Comparison of ENCODE assay signal across 8 mouse cellular contexts in the genomic region with DNA sequence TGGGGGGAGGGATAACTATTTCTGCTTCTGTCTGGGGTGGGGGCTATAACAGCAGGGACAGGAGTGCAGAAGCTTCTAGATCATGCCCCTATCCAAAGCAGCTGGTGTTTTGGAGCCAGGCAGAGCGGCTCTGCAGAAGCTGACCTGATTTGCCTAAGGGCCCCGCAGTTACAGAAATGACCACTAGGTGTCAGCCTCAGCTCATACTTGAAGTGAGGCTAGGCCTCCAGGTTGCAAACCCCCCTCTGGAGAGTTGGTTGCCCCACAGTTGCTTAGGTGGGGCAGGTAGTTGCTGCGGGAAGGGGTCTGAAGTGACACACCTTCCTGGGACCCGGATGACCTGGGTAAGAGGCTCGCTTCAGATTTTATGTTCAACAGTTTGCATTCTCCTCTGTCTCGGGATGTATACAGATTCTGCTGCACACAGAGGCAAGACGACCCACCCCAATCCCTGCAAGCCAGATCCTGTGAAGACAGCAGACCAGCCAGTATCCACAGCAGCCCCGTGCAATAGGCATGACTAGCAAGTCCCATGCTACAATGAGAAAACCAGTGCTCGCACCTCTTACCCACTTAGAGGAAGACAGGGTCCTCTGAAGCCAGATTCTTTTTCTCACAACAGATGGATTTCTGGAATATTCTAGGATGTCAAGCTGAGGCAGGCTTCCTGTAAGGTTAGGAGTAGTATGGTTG. TPM values are rescaled to one million over a fixed set of nuclear protein-coding genes. Genes with fewer than 3 reads are reported as not detected.
DNase-seq lines count a peak whose midpoint lies in the region; ATAC-seq and TF ChIP-seq lines count a peak whose summit lies in the region.

No protein-coding gene starts in this region.

- H3K9ac ChIP-seq in kidney, embryonic 15.5 days = no peak overlapping the region
- H3K9ac ChIP-seq in hindbrain, postnatal 0 days (replicated peaks; ENCODE audit: low read length) = no peak overlapping the region
- H3K9ac ChIP-seq in limb, embryonic 11.5 days (ENCODE audit: low read length) = no peak overlapping the region
- no peak overlapping the region for H3K9ac ChIP-seq in neural tube, embryonic 11.5 days (ENCODE audit: low read length)
- H3K9ac ChIP-seq in stomach, embryonic 15.5 days = no peak overlapping the region

- ATAC-seq in kidney, embryonic 15.5 days (replicated peaks; ENCODE audit: low FRiP score) = no peak
- peak; percentile 48 for ATAC-seq in hindbrain, postnatal 0 days
- no peak for ATAC-seq in limb, embryonic 11.5 days (ENCODE audit: insufficient number of reproducible peaks, low FRiP score, low TSS enrichment, low read depth)
- no peak for ATAC-seq in neural tube, embryonic 11.5 days (ENCODE audit: insufficient read depth, low FRiP score, low TSS enrichment)
- ATAC-seq in stomach, embryonic 15.5 days (ENCODE audit: insufficient read depth, low FRiP score, low read depth) = no peak

- H3K27me3 ChIP-seq in kidney, embryonic 15.5 days = peaks cover 15% of the 10 kb centered on the region
- H3K27me3 ChIP-seq in hindbrain, postnatal 0 days (ENCODE audit: insufficient read depth, low read length) = no peaks in the 10 kb centered on the region
- H3K27me3 ChIP-seq in limb, embryonic 11.5 days (ENCODE audit: control insufficient read depth, insufficient read depth, low read length) = 0 out of 2 replicates have a peak, but pooled peaks cover 2% of the 10 kb centered on the region
- H3K27me3 ChIP-seq in neural tube, embryonic 11.5 days (ENCODE audit: control insufficient read depth, insufficient read depth, low read length) = peaks cover 3% of the 10 kb centered on the region; the same call in 1 of the 2 replicates
- H3K27me3 ChIP-seq in stomach, embryonic 15.5 days (replicated peaks) = 0 out of 2 replicates have a peak, but pooled peaks cover 4% of the 10 kb centered on the region

- H3K36me3 ChIP-seq in kidney, embryonic 15.5 days = no peaks in the 10 kb centered on the region
- H3K36me3 ChIP-seq in hindbrain, postnatal 0 days (ENCODE audit: insufficient read depth, low read length) = no peaks in the 10 kb centered on the region
- no peaks in the 10 kb centered on the region for H3K36me3 ChIP-seq in limb, embryonic 11.5 days (ENCODE audit: control insufficient read depth, insufficient read depth, low read length)
- H3K36me3 ChIP-seq in neural tube, embryonic 11.5 days (ENCODE audit: control insufficient read depth, insufficient read depth, low read length) = no peaks in the 10 kb centered on the region
- H3K36me3 ChIP-seq in stomach, embryonic 15.5 days = no peaks in the 10 kb centered on the region

- no peaks in the 10 kb centered on the region for H3K9me3 ChIP-seq in kidney, embryonic 15.5 days (replicated peaks)
- no peaks in the 10 kb centered on the region for H3K9me3 ChIP-seq in hindbrain, postnatal 0 days (ENCODE audit: low read length)
- no peaks in the 10 kb centered on the region for H3K9me3 ChIP-seq in limb, embryonic 11.5 days (ENCODE audit: control insufficient read depth, low read length)
- H3K9me3 ChIP-seq in neural tube, embryonic 11.5 days (ENCODE audit: control insufficient read depth, low read length) = no peaks in the 10 kb centered on the region; the same call in 1 of the 2 replicates
- H3K9me3 ChIP-seq in stomach, embryonic 15.5 days = no peaks in the 10 kb centered on the region

- TF ChIP-seq CTCF in hindbrain, postnatal 0 days (IDR thresholded peaks at IDR 0.05; ENCODE audit: low read depth) = peak; percentile 95

- H3K4me3 ChIP-seq in kidney, embryonic 15.5 days (replicated peaks) = no peak overlapping the region
- no peak overlapping the region for H3K4me3 ChIP-seq in hindbrain, postnatal 0 days (ENCODE audit: low read length)
- no peak overlapping the region for H3K4me3 ChIP-seq in limb, embryonic 11.5 days (ENCODE audit: low read depth, low read length)
- no peak overlapping the region for H3K4me3 ChIP-seq in neural tube, embryonic 11.5 days (ENCODE audit: low read depth, low read length)
- H3K4me3 ChIP-seq in stomach, embryonic 15.5 days (replicated peaks) = no peak overlapping the region

- peak; percentile 70 for DNase-seq in kidney, adult 11 months
- DNase-seq in cerebellum, adult 9-11 months = peak; percentile 87
- peak; percentile 78 to 89 for DNase-seq in frontal cortex, postnatal 14 days (ENCODE audit: low spot score in 2 of 2)
- peak; percentile 94 for DNase-seq in hindbrain, postnatal 0 days (ENCODE audit: low spot score)
- peak; percentile 96 for DNase-seq in limb, embryonic 11.5 days (ENCODE audit: low spot score)
- peak; percentile 89 for DNase-seq in neural tube, embryonic 11.5 days (ENCODE audit: low spot score)

- peaks cover 56% of the 10 kb centered on the region for H3K4me1 ChIP-seq in kidney, embryonic 15.5 days
- H3K4me1 ChIP-seq in hindbrain, postnatal 0 days (ENCODE audit: insufficient read depth, low read length) = peaks cover 18% of the 10 kb centered on the region; the same call in 1 of the 2 replicates
- H3K4me1 ChIP-seq in limb, embryonic 11.5 days (ENCODE audit: control insufficient read depth, insufficient read depth, low read length) = peaks cover 38% of the 10 kb centered on the region
- H3K4me1 ChIP-seq in neural tube, embryonic 11.5 days (ENCODE audit: control insufficient read depth, insufficient read depth, low read length) = peaks cover 23% of the 10 kb centered on the region
- H3K4me1 ChIP-seq in stomach, embryonic 15.5 days = peaks cover 35% of the 10 kb centered on the region

- H3K4me2 ChIP-seq in kidney, embryonic 15.5 days = no peak overlapping the region
- H3K4me2 ChIP-seq in hindbrain, postnatal 0 days (ENCODE audit: low read depth, low read length) = no peak overlapping the region
- H3K4me2 ChIP-seq in limb, embryonic 11.5 days (ENCODE audit: low read depth, severe bottlenecking) = no peak overlapping the region
- no peak overlapping the region for H3K4me2 ChIP-seq in neural tube, embryonic 11.5 days (ENCODE audit: low read depth)
- H3K4me2 ChIP-seq in stomach, embryonic 15.5 days = 0 out of 2 replicates have a peak overlapping the region, but pooled peaks have one; percentile 14

- H3K27ac ChIP-seq in kidney, embryonic 15.5 days = no peak overlapping the region
- H3K27ac ChIP-seq in hindbrain, postnatal 0 days = no peak overlapping the region
- no peak overlapping the region; the same call in 1 of the 2 replicates for H3K27ac ChIP-seq in limb, embryonic 11.5 days (replicated peaks; ENCODE audit: low read depth, low read length)
- no peak overlapping the region for H3K27ac ChIP-seq in neural tube, embryonic 11.5 days (ENCODE audit: low read depth, low read length)
- no peak overlapping the region for H3K27ac ChIP-seq in stomach, embryonic 15.5 days

- WGBS in kidney, embryonic 15.5 days = 24% methylated on average over 9 of the region's 9 CpGs
- 22% methylated on average over 9 of the region's 9 CpGs for WGBS in hindbrain, postnatal 0 days
- WGBS in limb, embryonic 11.5 days = 29% methylated on average over 9 of the region's 9 CpGs
- 29% methylated on average over 9 of the region's 9 CpGs for WGBS in neural tube, embryonic 11.5 days
- WGBS in stomach, embryonic 15.5 days = 23% methylated on average over 9 of the region's 9 CpGs

RNA-seq across cellular contexts. Expression of a gene that starts 2.3 kb away (rescaled TPM):
- 0.68 TPM in 1 of 2 replicates, not detected in the other for polyA plus RNA-seq in kidney, embryonic 15.5 days (2015; fragmentation: Nextera tagmentation; extraction: Ambion mirVana)
- total RNA-seq in hindbrain, postnatal 0 days (2014; rRNA removed) = not detected in 2 replicates
- 0.51 and 0.64 TPM in 2 replicates for polyA plus RNA-seq in hindbrain, postnatal 0 days (2015; fragmentation: Nextera tagmentation; extraction: Ambion mirVana)
- not detected in 2 replicates for polyA plus RNA-seq in limb, embryonic 11.5 days (2014; fragmentation: Nextera tagmentation; extraction: Ambion mirVana)
- polyA plus RNA-seq in neural tube, embryonic 11.5 days (2014; fragmentation: Nextera tagmentation; extraction: Ambion mirVana) = not detected in 2 replicates
- not detected in 2 replicates for polyA plus RNA-seq in stomach, embryonic 15.5 days (2015; fragmentation: Nextera tagmentation; extraction: Ambion mirVana)

RNA-seq across cellular contexts. Expression of a gene that starts 44.6 kb away (rescaled TPM):
- 35.3 and 39.4 TPM in 2 replicates for polyA plus RNA-seq in kidney, embryonic 15.5 days (2015; fragmentation: Nextera tagmentation; extraction: Ambion mirVana)
- 241 and 252 TPM in 2 replicates for total RNA-seq in hindbrain, postnatal 0 days (2014; rRNA removed)
- 123 and 139 TPM in 2 replicates for polyA plus RNA-seq in hindbrain, postnatal 0 days (2015; fragmentation: Nextera tagmentation; extraction: Ambion mirVana)
- polyA plus RNA-seq in limb, embryonic 11.5 days (2014; fragmentation: Nextera tagmentation; extraction: Ambion mirVana) = 23.3 and 23.6 TPM in 2 replicates
- polyA plus RNA-seq in neural tube, embryonic 11.5 days (2014; fragmentation: Nextera tagmentation; extraction: Ambion mirVana) = 48.7 and 55.2 TPM in 2 replicates
- 39.8 and 43.3 TPM in 2 replicates for polyA plus RNA-seq in stomach, embryonic 15.5 days (2015; fragmentation: Nextera tagmentation; extraction: Ambion mirVana)

RNA-seq across cellular contexts. Expression of a gene that starts 45.2 kb away (rescaled TPM):
- polyA plus RNA-seq in kidney, embryonic 15.5 days (2015; fragmentation: Nextera tagmentation; extraction: Ambion mirVana) = 144 and 152 TPM in 2 replicates
- 41.3 and 58.7 TPM in 2 replicates for total RNA-seq in hindbrain, postnatal 0 days (2014; rRNA removed)
- 117 and 119 TPM in 2 replicates for polyA plus RNA-seq in hindbrain, postnatal 0 days (2015; fragmentation: Nextera tagmentation; extraction: Ambion mirVana)
- 146 and 154 TPM in 2 replicates for polyA plus RNA-seq in limb, embryonic 11.5 days (2014; fragmentation: Nextera tagmentation; extraction: Ambion mirVana)
- 102 and 108 TPM in 2 replicates for polyA plus RNA-seq in neural tube, embryonic 11.5 days (2014; fragmentation: Nextera tagmentation; extraction: Ambion mirVana)
- polyA plus RNA-seq in stomach, embryonic 15.5 days (2015; fragmentation: Nextera tagmentation; extraction: Ambion mirVana) = 145 and 154 TPM in 2 replicates
